Mouse (Mus musculus) ovary, adult 10 weeks (tissue): ENCODE data around the gene Capn3. TPM values are rescaled to one million over a fixed set of nuclear protein-coding genes. Genes with fewer than 3 reads are reported as not detected.

Experiments
- polyA plus RNA-seq: library from polyadenylated mRNA; stranded (reverse); fragments of 350-450 nt; fragmentation: Illumina TruSeq; extraction: RNeasy Lipid Tissue Mini Kit (QIAGEN cat#74804); gene quantifications from one replicate; pipeline ENCODE4 v1.2.3, GENCODE M21; 2014

Gene Capn3
- polyA plus RNA-seq: not detected

GRCm38 (mm10) chr2:120455719-120456118 is at the start of gene Capn3:
TSS of gene Capn3 (plus strand) at chr2:120456019.

Other genes starting within 250 kb of the Capn3 start
- 0.09 TPM for gene Pla2g4e, start 210.7 kb upstream of the Capn3 start, polyA plus RNA-seq
- gene Pla2g4d, start 166.8 kb upstream of the Capn3 start, polyA plus RNA-seq: not detected
- not detected for gene Pla2g4f, start 141.9 kb upstream of the Capn3 start, polyA plus RNA-seq
- gene Vps39, start 102.9 kb upstream of the Capn3 start, polyA plus RNA-seq: 23.3 TPM
- gene Ganc, start 52.1 kb upstream of the Capn3 start, polyA plus RNA-seq: 23.1 TPM
- 141 TPM for gene Tmem87a, start 51.9 kb upstream of the Capn3 start, polyA plus RNA-seq
- gene Zfp106, start 107.8 kb downstream of the Capn3 start, polyA plus RNA-seq: 104 TPM
- 159 TPM for gene Snap23, start 111.7 kb downstream of the Capn3 start, polyA plus RNA-seq
- gene Haus2, start 153.4 kb downstream of the Capn3 start, polyA plus RNA-seq: 55.3 TPM
- gene Lrrc57, start 153.5 kb downstream of the Capn3 start, polyA plus RNA-seq: 38.4 TPM
- gene Stard9, start 173.1 kb downstream of the Capn3 start, polyA plus RNA-seq: 13.6 TPM